Mouse (Mus musculus) testis, adult 2 months (tissue): ENCODE data around the gene Rasl11a. TPM values are rescaled to one million over a fixed set of nuclear protein-coding genes. Genes with fewer than 3 reads are reported as not detected.

Source experiments
- H3K27ac ChIP-seq: fragments of 200-500 bp; 2 replicates; pipeline ENCODE4 v1.5.1; 2012; ENCODE audit warnings: low read depth, low read length; ENCODE audit not compliant: control insufficient read depth, insufficient read depth
- H3K27me3 ChIP-seq: fragments of 200-500 bp; 2 replicates; pipeline ENCODE4 v1.6.1; 2012; ENCODE audit warnings: mild to moderate bottlenecking, low read length, moderate library complexity; ENCODE audit not compliant: control insufficient read depth, insufficient read depth
- H3K36me3 ChIP-seq: fragments of 200-500 bp; 2 replicates; pipeline ENCODE4 v1.6.1; 2012; ENCODE audit warnings: mild to moderate bottlenecking, low read length; ENCODE audit not compliant: control insufficient read depth, insufficient read depth
- H3K4me1 ChIP-seq: fragments of 200-500 bp; 2 replicates; pipeline ENCODE4 v1.6.1; 2012; ENCODE audit warnings: low read length; ENCODE audit not compliant: control insufficient read depth, insufficient read depth
- H3K4me3 ChIP-seq: fragments of 200-500 bp; 2 replicates; pipeline ENCODE4 v1.5.1; 2012; ENCODE audit warnings: low read depth, mild to moderate bottlenecking, low read length, moderate library complexity, mixed read lengths; ENCODE audit not compliant: control insufficient read depth
- CTCF ChIP-seq: fragments of 200-500 bp; IDR thresholded peaks from 2 replicates; pipeline ENCODE4 v1.5.1; 2012; ENCODE audit warnings: low read depth, mild to moderate bottlenecking, inconsistent platforms, low read length, moderate library complexity; ENCODE audit not compliant: control insufficient read depth, insufficient read depth, insufficient replicate concordance
- POLR2A ChIP-seq: fragments of 200-500 bp; IDR thresholded peaks from 2 replicates; pipeline ENCODE4 v1.6.1; 2012; ENCODE audit warnings: low read depth, mild to moderate bottlenecking, inconsistent platforms, low read length, moderate library complexity; ENCODE audit not compliant: control insufficient read depth
- polyA plus RNA-seq: library from polyadenylated mRNA; depleted of rRNA; stranded (reverse); fragments of >200 nt; gene quantifications from 2 replicates; pipeline ENCODE4 v1.2.3, GENCODE M21; 2012; rRNA removed

The Rasl11a gene
- 0.84 and 1.6 TPM in 2 replicates for polyA plus RNA-seq

DNA sequence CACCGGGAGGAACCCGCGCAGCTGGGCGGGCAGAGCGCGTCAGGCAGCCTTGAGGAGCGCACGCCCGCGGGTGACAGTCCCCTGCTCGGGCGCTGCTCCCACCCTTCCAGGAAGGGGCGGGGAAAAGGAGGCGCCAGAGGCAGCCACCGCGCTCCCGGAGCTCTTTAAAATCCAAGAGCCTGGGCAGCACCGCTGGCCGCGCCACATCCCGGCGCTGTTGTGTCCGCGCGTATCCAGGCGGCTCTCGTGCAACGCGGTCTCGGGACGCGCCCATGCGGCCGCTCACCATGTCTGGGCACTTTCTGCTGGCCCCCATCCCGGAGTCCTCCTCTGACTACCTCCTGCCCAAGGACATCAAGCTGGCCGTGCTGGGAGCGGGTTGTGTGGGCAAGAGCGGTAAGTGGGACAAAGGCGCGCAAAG lies at the start of gene Rasl11a:
Gene Rasl11a, plus strand, starts transcription at position 127 of the 421 bp plus-strand sequence.
- H3K27ac ChIP-seq = peak within 1 kb of the TSS; percentile 39; the same call in 1 of the 2 replicates
- no peaks in the 10 kb centered on the region for H3K27me3 ChIP-seq
- TF ChIP-seq POLR2A (peak; percentile 33; the same call in 1 of the 2 replicates), CTCF (no peak)
- H3K4me1 ChIP-seq = peaks cover 6% of the 10 kb centered on the region
- no peaks in the 10 kb centered on the region for H3K36me3 ChIP-seq
- peak within 1 kb of the TSS; percentile 52 for H3K4me3 ChIP-seq

GRCm38 (mm10) chr5:146795728-146796127 lies 49.1 kb upstream of the Rasl11a start:
- Histone ChIP-seq H3K27ac (peak overlapping the region; percentile 22; the same call in 1 of the 2 replicates), H3K27me3 (no peaks in the 10 kb centered on the region), H3K4me3 (peak overlapping the region; percentile 97), H3K36me3 (no peaks in the 10 kb centered on the region), H3K4me1 (peaks cover 5% of the 10 kb centered on the region)
- TF ChIP-seq CTCF (no peak), POLR2A (no peak)

DNA sequence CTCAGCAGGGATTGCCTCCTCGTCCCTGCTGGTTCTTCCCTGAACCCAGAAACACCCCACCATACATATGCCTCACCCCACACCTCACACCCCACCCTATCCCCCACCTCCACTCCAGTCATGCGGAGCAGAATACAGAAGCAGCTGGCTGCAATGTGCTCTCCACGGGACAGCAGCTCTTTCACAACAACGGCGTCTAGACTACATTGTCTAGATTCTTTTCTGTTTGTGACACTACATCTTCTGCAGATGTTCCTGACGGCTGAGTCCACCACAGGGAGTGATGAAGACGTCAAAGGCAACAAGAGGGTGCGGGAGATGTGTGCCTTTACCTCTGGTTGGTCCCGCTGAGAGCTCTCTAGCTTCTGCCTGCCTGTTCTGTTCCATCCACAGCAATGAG lies 46.8 kb upstream of the Rasl11a start:
- Histone ChIP-seq H3K36me3 (no peaks in the 10 kb centered on the region), H3K4me1 (peaks cover 5% of the 10 kb centered on the region), H3K27me3 (no peaks in the 10 kb centered on the region), H3K27ac (no peak overlapping the region), H3K4me3 (no peak overlapping the region)
- TF ChIP-seq POLR2A (no peak), CTCF (no peak)

DNA sequence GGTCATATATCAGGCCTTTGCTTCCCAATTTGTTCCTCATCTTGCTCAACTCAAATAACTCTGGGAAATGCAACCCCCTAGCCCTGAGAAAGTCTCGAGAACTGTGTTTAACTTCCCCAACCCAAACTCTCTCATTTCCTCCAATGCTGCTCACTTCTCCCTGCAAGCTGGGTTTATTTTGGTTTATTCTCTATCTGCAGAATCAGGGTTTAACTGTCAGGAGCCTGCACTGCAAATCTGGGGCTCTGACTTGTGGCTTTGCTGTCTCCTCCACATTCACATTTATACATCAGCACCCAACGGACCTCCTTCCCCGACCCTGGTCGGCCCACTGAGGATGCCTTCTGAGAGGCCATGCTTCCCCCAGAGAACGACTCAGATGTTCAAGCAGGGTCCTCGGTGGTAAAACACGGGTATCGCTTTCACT lies 38.9 kb upstream of the Rasl11a start:
- Histone ChIP-seq H3K36me3 (no peaks in the 10 kb centered on the region), H3K4me3 (no peak overlapping the region), H3K27me3 (no peaks in the 10 kb centered on the region), H3K4me1 (peaks cover 5% of the 10 kb centered on the region), H3K27ac (no peak overlapping the region)
- TF ChIP-seq POLR2A (no peak), CTCF (no peak)

DNA sequence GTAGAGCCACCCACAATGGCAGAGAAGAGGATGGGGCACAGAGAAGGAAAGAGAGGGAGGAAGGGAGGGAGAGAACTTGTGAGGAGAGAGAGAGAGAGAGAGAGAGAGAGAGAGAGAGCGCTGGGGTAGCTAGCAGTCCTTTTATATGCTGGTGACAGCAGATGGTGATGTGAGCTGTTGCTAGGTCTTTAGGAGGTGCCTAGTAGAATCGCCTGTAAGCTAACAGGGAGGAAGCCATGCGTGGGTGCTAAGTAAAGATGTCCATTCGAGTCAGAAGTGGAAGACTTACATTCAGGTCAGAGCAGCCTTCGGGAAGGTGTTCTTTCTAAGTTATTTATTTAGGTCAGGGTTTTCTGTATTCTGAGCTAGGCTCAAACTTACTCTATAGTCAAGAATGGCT lies 34.9 kb upstream of the Rasl11a start:
- no peak for TF ChIP-seq POLR2A
- no peak for TF ChIP-seq CTCF
- Histone ChIP-seq H3K4me1 (peaks cover 5% of the 10 kb centered on the region), H3K27ac (no peak overlapping the region), H3K27me3 (no peaks in the 10 kb centered on the region), H3K36me3 (no peaks in the 10 kb centered on the region), H3K4me3 (no peak overlapping the region)

DNA sequence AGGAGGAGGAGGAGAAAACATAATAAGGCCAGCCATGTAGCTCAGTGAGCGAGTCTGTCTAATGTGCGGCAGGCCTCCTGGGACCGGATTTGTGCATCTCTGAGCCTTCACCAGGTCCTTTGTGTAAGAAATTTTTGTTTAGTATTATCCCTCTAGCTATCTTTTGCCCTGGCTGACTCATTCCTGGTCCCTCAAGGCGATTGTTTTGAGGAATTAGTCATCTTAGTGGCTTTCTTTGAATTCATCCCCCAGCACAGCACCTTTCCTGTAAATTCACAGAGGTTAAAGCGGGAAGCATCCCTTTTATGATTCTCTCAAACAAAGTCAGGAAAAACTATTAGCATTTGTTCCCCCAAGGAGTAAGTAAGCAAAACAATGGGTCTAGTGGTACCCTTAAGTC lies 32.0 kb upstream of the Rasl11a start:
- no peaks in the 10 kb centered on the region for H3K36me3 ChIP-seq
- no peak overlapping the region for H3K4me3 ChIP-seq
- H3K27ac ChIP-seq = no peak overlapping the region
- H3K27me3 ChIP-seq = no peaks in the 10 kb centered on the region
- TF ChIP-seq POLR2A = no peak
- TF ChIP-seq CTCF = no peak
- H3K4me1 ChIP-seq = peaks cover 5% of the 10 kb centered on the region

GRCm38 (mm10) chr5:146813421-146813820 lies 31.4 kb upstream of the Rasl11a start:
- Histone ChIP-seq H3K4me3 (no peak overlapping the region), H3K36me3 (no peaks in the 10 kb centered on the region), H3K4me1 (peaks cover 2% of the 10 kb centered on the region), H3K27me3 (no peaks in the 10 kb centered on the region), H3K27ac (no peak overlapping the region)
- TF ChIP-seq POLR2A (no peak), CTCF (no peak)

- Histone ChIP-seq H3K27ac (no peak overlapping the region), H3K4me3 (no peak overlapping the region), H3K4me1 (no peaks in the 10 kb centered on the region), H3K36me3 (no peaks in the 10 kb centered on the region), H3K27me3 (no peaks in the 10 kb centered on the region)
- TF ChIP-seq POLR2A (no peak), CTCF (no peak)
Measured at GRCm38 (mm10) chr5:146815394-146815793, 29.5 kb upstream of the Rasl11a start.
